Comparison of ENCODE assay signal across 10 mouse cellular contexts in the genomic region with DNA sequence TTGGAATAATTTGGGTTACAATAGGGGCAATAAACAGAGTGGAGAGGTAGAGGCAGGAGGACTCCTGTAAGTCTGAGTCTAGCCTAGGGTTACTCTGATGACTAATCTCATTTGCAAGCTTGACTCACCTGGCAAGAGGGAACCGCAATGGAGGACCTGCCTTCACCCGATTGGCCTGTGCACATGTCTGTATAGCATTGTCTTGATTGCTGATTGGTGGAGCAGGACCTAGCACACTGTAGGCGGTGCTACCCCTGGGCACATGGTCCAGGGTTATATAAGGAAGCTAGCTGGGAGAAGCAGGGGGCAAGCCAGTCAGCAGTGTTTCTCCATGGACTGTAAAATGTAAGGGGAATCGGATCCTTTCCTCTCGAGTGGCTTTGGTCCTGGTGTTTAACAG. TPM values are rescaled to one million over a fixed set of nuclear protein-coding genes. Genes with fewer than 3 reads are reported as not detected.
DNase-seq lines count a peak whose midpoint lies in the region; ATAC-seq and TF ChIP-seq lines count a peak whose summit lies in the region.
"Had no signal": no experiment of that assay in that cellular context is flagged by ENCODE, and none has a peak within 500 bp of the region (broad histone marks: within the 10 kb centered on the region; RNA-seq: fewer than 3 reads in every experiment).

No protein-coding gene starts in this region.

- no peak for ATAC-seq in heart, embryonic 13.5 days (ENCODE audit: extremely low read depth, insufficient number of reproducible peaks, low FRiP score, low TSS enrichment)
- no peak for ATAC-seq in midbrain, embryonic 13.5 days

- 78% methylated on average over 5 of the region's 5 CpGs for WGBS in heart, embryonic 13.5 days
- 85% methylated on average over 5 of the region's 5 CpGs for WGBS in midbrain, embryonic 13.5 days

- H3K36me3 ChIP-seq in heart, embryonic 13.5 days: no peaks in the 10 kb centered on the region
- H3K36me3 ChIP-seq in testis, adult 2 months (ENCODE audit: control insufficient read depth, insufficient read depth, low read length): no peaks in the 10 kb centered on the region
- no peaks in the 10 kb centered on the region for H3K36me3 ChIP-seq in midbrain, embryonic 13.5 days
- H3K36me3 ChIP-seq: stomach, embryonic 15.5 days had no signal

- H3K9ac ChIP-seq in heart, embryonic 13.5 days: no peak overlapping the region
- no peak overlapping the region for H3K9ac ChIP-seq in midbrain, embryonic 13.5 days (replicated peaks)
- H3K9ac ChIP-seq: stomach, embryonic 15.5 days had no signal

- intact Hi-C loops in heart, postnatal 10 days (cut with DNase I): no loop called here

- H3K4me1 ChIP-seq in heart, embryonic 13.5 days: peaks cover 25% of the 10 kb centered on the region
- H3K4me1 ChIP-seq in testis, adult 2 months (ENCODE audit: control insufficient read depth, insufficient read depth, low read length): peaks cover 12% of the 10 kb centered on the region
- peaks cover 19% of the 10 kb centered on the region for H3K4me1 ChIP-seq in midbrain, embryonic 13.5 days (replicated peaks)

- no peak for DNase-seq in heart, postnatal 10 days
- no peak for DNase-seq in testis, postnatal 10 days (ENCODE audit: low spot score)
- DNase-seq in WW6 (ENCODE audit: low read depth, low spot score): peak; percentile 88
- peak; percentile 87 for DNase-seq in testis, postnatal 14 days (ENCODE audit: low spot score)
- no peak for DNase-seq in spleen, postnatal 10 days (ENCODE audit: low spot score in 2 of 2)
- DNase-seq: lung, postnatal 14 days had no signal

- H3K9me3 ChIP-seq in heart, embryonic 13.5 days: no peaks in the 10 kb centered on the region
- no peaks in the 10 kb centered on the region for H3K9me3 ChIP-seq in midbrain, embryonic 13.5 days
- H3K9me3 ChIP-seq: stomach, embryonic 15.5 days had no signal

- TF ChIP-seq CTCF in testis, adult 2 months (IDR thresholded peaks at IDR 0.05; ENCODE audit: control insufficient read depth, insufficient read depth, insufficient replicate concordance, low read depth, low read length): no peak

- no peak for TF ChIP-seq POLR2A in testis, adult 2 months (IDR thresholded peaks at IDR 0.05; ENCODE audit: control insufficient read depth, low read depth, low read length)

- no peak overlapping the region for H3K4me3 ChIP-seq in heart, embryonic 13.5 days
- peak overlapping the region; percentile 67 for H3K4me3 ChIP-seq in testis, adult 2 months (ENCODE audit: control insufficient read depth, low read depth, low read length)
- no peak overlapping the region for H3K4me3 ChIP-seq in midbrain, embryonic 13.5 days (replicated peaks)
- H3K4me3 ChIP-seq: stomach, embryonic 15.5 days had no signal

- peaks cover 48% of the 10 kb centered on the region for H3K27me3 ChIP-seq in heart, embryonic 13.5 days (replicated peaks)
- H3K27me3 ChIP-seq in testis, adult 2 months (ENCODE audit: control insufficient read depth, insufficient read depth, low read length): no peaks in the 10 kb centered on the region
- peaks cover 27% of the 10 kb centered on the region for H3K27me3 ChIP-seq in midbrain, embryonic 13.5 days

- H3K27ac ChIP-seq in heart, embryonic 13.5 days (replicated peaks): no peak overlapping the region
- no peak overlapping the region for H3K27ac ChIP-seq in testis, adult 2 months (ENCODE audit: control insufficient read depth, insufficient read depth, low read depth, low read length)
- no peak overlapping the region for H3K27ac ChIP-seq in midbrain, embryonic 13.5 days

- peak overlapping the region; percentile 50; the same call in 1 of the 2 replicates for H3K4me2 ChIP-seq in heart, embryonic 13.5 days
- no peak overlapping the region for H3K4me2 ChIP-seq in midbrain, embryonic 13.5 days (replicated peaks)

RNA-seq across cellular contexts. Expression of a gene that starts 4.7 kb away (rescaled TPM):
- polyA plus RNA-seq in heart, embryonic 13.5 days (2015; fragmentation: Nextera tagmentation; extraction: Ambion mirVana): 0.83 and 0.84 TPM in 2 replicates
- total RNA-seq in heart, postnatal 10 days (2021): under 1 TPM; 0.31 to 0.42 TPM
- polyA plus RNA-seq in testis, adult 2 months (2012; rRNA removed): 7.3 and 7.6 TPM in 2 replicates
- 1.6 and 1.7 TPM in 2 replicates for polyA plus RNA-seq in midbrain, embryonic 13.5 days (2015; fragmentation: Nextera tagmentation; extraction: Ambion mirVana)

RNA-seq across cellular contexts. Expression of a gene that starts 31.5 kb away (rescaled TPM):
- polyA plus RNA-seq in heart, embryonic 13.5 days (2015; fragmentation: Nextera tagmentation; extraction: Ambion mirVana): 676 and 751 TPM in 2 replicates
- total RNA-seq in heart, postnatal 10 days (2021): 100 to 1,000 TPM; 713 to 718 TPM
- polyA plus RNA-seq in testis, adult 2 months (2012; rRNA removed): 236 and 267 TPM in 2 replicates
- 699 and 710 TPM in 2 replicates for polyA plus RNA-seq in midbrain, embryonic 13.5 days (2015; fragmentation: Nextera tagmentation; extraction: Ambion mirVana)

RNA-seq across cellular contexts. Expression of a gene that starts 35.2 kb away (rescaled TPM):
- polyA plus RNA-seq in heart, embryonic 13.5 days (2015; fragmentation: Nextera tagmentation; extraction: Ambion mirVana): 6.0 and 6.7 TPM in 2 replicates
- 1 to 10 TPM; 7.4 to 8.0 TPM for total RNA-seq in heart, postnatal 10 days (2021)
- 76.7 and 79.4 TPM in 2 replicates for polyA plus RNA-seq in testis, adult 2 months (2012; rRNA removed)
- polyA plus RNA-seq in midbrain, embryonic 13.5 days (2015; fragmentation: Nextera tagmentation; extraction: Ambion mirVana): 49.8 and 51.8 TPM in 2 replicates

Comparison
In these comparisons a context has a peak if more than half of its experiments do, and no peak if none do; other contexts are left out.
1. DNase-seq: peak in WW6 (single experiment) and testis, postnatal 14 days (single experiment); none in heart, postnatal 10 days (0 of 2), testis, postnatal 10 days (single experiment) and spleen, postnatal 10 days (0 of 2).